Mouse (Mus musculus): ENCODE results near the gene Pcdh7.
"Not testable (repeated sequence)": the region's sequence is repeated elsewhere in the genome, so short reads cannot be mapped to it uniquely, and the experiment has no call there.

The Pcdh7 gene

DNA sequence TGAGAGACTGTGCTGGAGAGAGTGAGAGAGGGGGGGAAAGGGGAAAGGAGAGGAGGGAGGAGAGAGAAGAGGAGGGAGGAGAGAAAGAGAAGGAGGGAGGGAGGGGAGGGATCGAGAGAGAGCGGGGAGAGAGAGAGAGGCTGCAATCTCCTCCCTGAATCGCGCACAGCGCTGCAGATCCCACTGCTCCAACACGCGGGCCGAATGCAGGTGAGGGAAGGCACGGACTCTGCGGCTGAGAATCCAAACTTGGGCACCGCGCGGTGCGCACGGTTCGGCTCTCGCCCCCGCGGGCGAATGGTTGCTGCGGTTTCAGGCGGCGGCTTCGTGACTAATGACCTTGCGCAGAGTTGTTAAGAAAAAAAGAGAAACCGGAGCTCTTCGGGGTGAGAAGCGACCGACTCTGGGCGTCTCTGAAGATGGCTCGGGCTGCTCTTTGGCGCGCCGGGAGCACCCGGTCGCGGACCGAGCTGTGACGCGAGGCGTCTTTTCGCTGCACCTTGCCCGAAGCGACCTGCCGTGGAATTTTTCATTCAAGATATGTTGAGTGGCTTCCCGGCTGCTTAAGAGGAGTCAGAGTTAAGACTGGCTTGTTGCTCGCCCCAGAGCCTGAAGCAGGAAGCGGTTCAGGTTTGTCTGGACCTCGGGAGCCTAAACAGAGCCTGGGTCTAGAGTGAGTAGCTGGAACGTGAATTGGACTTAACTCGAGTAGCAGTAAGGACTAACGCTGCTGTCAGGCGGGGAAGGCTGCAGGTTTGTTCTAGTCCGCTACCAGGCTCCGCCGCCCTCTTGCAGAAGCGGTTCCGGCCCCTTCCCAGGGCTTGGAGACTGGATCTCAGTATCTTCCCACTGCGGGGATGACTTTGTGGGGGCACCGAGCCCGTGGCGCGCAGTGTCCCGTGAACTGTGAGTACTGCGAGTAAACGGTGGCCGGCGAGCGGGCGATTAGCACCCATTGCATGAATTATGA lies at the start of gene Pcdh7:
TSS of gene Pcdh7 (plus strand) at position 62 of the 970 bp plus-strand sequence.
- DNase-seq (ENCODE audit: low spot score) = peak; percentile 77

GRCm38 (mm10) chr5:57676970-57677369 lies 40.8 kb upstream of the Pcdh7 start:
- DNase-seq (ENCODE audit: low spot score) = not testable (repeated sequence)

DNA sequence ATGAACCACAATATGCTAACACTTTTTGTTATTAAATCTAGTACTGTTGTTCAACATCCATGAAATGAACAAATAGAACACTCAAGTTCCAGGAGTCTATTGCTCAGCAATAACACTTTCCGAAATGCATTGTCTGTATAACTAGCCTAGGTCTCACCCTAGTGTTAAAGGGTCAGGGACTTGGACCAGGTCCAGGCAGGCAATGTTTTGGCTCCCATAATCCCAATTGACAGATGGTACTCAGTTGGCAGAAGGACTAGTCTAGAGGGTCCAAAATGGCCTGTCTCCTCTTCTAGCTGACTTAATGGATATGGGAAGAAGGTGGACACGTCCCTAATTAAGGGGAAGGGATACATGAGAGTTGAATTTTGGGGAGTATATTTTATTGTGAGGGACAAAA lies 9.4 kb upstream of the Pcdh7 start:
- no peak for DNase-seq (ENCODE audit: low spot score)

DNA sequence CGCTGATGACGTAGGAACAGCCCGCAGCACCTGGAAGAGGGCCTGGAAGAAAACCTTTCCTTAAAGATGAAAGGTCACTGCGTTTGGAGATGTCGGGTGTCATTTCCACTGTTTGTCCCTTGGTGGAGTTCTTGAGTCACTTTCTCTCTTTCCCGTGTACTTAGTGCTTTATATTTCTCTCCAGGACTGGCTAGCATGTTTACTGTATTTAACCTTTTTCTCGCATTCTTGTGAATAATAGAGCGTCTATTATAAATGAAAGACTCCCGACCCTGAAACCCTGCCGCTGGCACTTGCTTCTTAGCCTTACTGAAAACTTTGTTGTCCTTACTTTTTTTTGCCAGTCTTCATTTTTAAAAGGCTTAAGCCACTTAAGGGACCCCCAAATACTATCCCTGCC lies 3.8 kb upstream of the Pcdh7 start:
- peak; percentile 80 for DNase-seq (ENCODE audit: low spot score)

GRCm38 (mm10) chr5:57714621-57715523 lies 2.9 kb upstream of the Pcdh7 start:
- DNase-seq (ENCODE audit: low spot score) = peak; percentile 77

- peak; percentile 82 for DNase-seq (ENCODE audit: low spot score)
These were observed 2.0 kb upstream of the Pcdh7 start for GRCm38 (mm10) chr5:57715524-57716400.

- DNase-seq (ENCODE audit: low spot score) = peak; percentile 75
These were observed 1.1 kb upstream of the Pcdh7 start for GRCm38 (mm10) chr5:57716421-57717237.

DNA sequence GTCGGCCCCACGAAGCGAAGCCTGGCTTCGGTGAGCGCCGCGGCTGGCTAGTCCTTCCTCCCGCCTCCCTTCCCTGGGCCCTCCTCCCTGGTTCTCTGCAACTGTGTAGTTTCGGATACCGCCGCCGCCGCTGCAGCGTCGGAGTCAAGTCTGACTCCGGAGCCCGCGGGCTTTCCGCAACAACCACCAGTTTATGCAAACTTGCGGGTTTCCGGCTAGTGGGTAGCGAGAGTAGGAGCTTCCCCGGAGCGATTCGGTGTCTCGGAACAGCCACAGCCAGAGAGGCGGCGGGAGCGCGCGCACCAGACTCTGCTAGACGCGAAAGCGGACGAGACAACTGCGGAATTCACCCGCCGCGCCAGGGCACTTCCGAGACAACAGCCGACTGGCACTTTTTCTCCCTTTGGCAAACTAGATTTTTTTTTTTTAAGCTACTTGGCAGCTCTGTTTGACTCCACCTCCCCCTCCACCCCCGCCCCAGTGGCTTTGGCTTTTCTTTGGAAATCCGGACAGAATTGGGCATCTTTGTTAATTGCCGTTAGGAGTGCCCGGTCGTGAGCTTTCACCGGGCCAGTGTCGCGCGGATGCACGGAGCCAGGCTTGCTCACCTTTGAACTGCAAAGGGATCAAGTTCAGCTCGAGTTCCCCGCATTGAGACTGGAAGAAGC lies 395 bp upstream of the Pcdh7 start:
- peak; percentile 79 for DNase-seq (ENCODE audit: low spot score)

- DNase-seq (ENCODE audit: low spot score) = peak; percentile 33
These were observed 1.3 kb downstream of the Pcdh7 start for GRCm38 (mm10) chr5:57718876-57719593.

DNA sequence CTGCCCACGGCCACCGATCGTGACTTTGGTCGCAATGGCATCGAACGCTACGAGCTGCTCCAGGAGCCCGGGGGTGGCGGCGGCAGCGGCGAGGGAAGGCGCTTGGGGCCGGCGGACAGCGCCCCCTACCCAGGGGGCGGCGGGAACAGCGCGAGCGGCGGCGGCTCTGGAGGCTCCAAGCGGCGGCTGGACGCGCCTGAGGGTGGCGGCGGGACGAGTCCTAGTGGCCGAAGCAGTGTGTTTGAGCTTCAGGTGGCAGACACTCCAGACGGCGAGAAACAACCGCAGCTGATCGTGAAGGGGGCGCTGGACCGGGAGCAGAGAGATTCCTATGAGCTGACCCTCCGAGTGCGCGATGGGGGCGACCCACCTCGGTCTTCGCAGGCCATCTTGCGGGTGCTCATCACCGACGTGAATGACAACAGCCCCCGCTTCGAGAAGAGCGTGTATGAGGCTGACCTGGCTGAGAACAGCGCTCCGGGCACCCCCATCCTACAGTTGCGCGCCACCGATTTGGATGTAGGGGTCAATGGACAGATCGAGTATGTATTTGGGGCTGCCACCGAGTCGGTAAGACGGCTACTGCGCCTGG lies 1.9 kb downstream of the Pcdh7 start:
- DNase-seq (ENCODE audit: low spot score) = peak; percentile 72

GRCm38 (mm10) chr5:57720206-57720880 lies 2.6 kb downstream of the Pcdh7 start:
- peak; percentile 28 for DNase-seq (ENCODE audit: low spot score)

GRCm38 (mm10) chr5:57721148-57721712 lies 3.5 kb downstream of the Pcdh7 start:
- no peak for DNase-seq (ENCODE audit: low spot score)

GRCm38 (mm10) chr5:57721927-57722326 lies 4.2 kb downstream of the Pcdh7 start:
- DNase-seq (ENCODE audit: low spot score) = peak; percentile 6

DNA sequence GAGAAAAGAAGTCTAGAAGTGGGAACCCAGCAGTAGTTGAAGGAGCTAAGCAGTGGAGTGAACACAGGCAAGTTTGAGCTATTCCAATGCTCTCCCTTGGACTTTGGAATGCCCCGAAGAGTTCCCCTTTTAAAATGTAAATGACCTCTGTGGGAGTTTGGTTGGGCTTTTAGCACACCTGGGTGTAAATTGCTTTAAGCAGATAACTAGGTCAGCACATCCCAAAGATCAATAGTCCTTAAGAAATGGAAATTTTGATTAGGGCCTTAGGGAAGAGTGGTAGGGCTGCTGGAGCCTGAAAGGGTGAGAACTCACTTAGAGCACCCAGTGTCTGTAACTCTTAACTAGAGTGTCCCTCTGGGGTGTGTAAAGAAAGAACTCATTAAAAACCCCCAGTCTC lies 15.7 kb downstream of the Pcdh7 start:
- DNase-seq (ENCODE audit: low spot score) = no peak

DNA sequence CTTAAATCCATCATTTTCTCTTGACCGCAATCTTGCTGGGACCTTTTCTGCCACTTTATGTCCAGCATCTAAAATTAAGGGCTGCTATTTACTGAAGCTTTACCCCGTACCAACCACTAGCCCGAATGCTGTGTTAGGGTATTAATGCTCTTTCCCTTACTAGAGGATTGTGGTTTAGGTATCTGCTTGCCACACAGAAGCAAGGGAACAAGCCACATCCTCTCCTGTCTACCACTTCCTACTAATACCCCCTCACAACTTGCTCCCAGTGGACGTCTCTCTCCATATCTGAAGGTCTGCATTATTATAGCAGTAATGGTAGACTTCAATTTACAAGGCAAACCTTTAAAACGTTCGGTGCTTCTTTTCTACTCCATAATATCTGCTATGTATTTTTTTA lies 18.0 kb downstream of the Pcdh7 start:
- no peak for DNase-seq (ENCODE audit: low spot score)

- peak; percentile 12 for DNase-seq (ENCODE audit: low spot score)
These were observed 25.2 kb downstream of the Pcdh7 start for GRCm38 (mm10) chr5:57742924-57743323.

GRCm38 (mm10) chr5:57743956-57744661 lies 26.3 kb downstream of the Pcdh7 start:
- DNase-seq (ENCODE audit: low spot score) = no peak

All from embryo, embryonic 10.5 days (tissue).